Mouse (Mus musculus) natural killer cell, adult 2 months (primary cell): ENCODE measurements around the gene Hoxd3.

Experiments used
- DNase-seq, 2 experiments: peaks; one replicate each; pipeline ENCODE4 v3.0.0; 2022; ENCODE audit warnings: low spot score in 2 of 2

Gene Hoxd3

GRCm38 (mm10) chr2:74741979-74742277 lies 30.2 kb downstream of the Hoxd3 start:
- DNase-seq, result no peak

- DNase-seq, result no peak
Observed at GRCm38 (mm10) chr2:74745540-74746297, 34.0 kb downstream of the Hoxd3 start.

GRCm38 (mm10) chr2:74746298-74746921 lies 34.7 kb downstream of the Hoxd3 start:
- no peak for DNase-seq

GRCm38 (mm10) chr2:74747006-74747405 lies 35.3 kb downstream of the Hoxd3 start:
- no peak for DNase-seq

- DNase-seq, result no peak
Observed at GRCm38 (mm10) chr2:74747661-74748141, 36.0 kb downstream of the Hoxd3 start.

- DNase-seq, result no peak
Observed at GRCm38 (mm10) chr2:74748436-74748995, 36.8 kb downstream of the Hoxd3 start.

GRCm38 (mm10) chr2:74749337-74750121 lies 37.8 kb downstream of the Hoxd3 start:
- DNase-seq, result peak; percentile 73 to 78

- DNase-seq, result no peak
Observed at GRCm38 (mm10) chr2:74750731-74751250, 39.1 kb downstream of the Hoxd3 start.

GRCm38 (mm10) chr2:74751861-74752260 lies 40.1 kb downstream of the Hoxd3 start:
- no peak for DNase-seq

GRCm38 (mm10) chr2:74752431-74753174 lies 40.9 kb downstream of the Hoxd3 start:
- no peak for DNase-seq

- DNase-seq, result no peak
Observed at GRCm38 (mm10) chr2:74753175-74753523, 41.4 kb downstream of the Hoxd3 start.

- DNase-seq, result peak in 1 of 2 experiments; percentile 36
Observed at GRCm38 (mm10) chr2:74753711-74754110, 42.0 kb downstream of the Hoxd3 start.

- DNase-seq, result no peak
Observed at GRCm38 (mm10) chr2:74760146-74760545, 48.4 kb downstream of the Hoxd3 start.

- DNase-seq, result no peak
Observed at GRCm38 (mm10) chr2:74761941-74762340, 50.2 kb downstream of the Hoxd3 start.

GRCm38 (mm10) chr2:74762522-74763244 lies 51.0 kb downstream of the Hoxd3 start, which contains the start of gene Hoxd1:
Gene Hoxd1 (plus strand): TSS chr2:74762980.
- no peak for DNase-seq

GRCm38 (mm10) chr2:74763245-74763735 lies 51.6 kb downstream of the Hoxd3 start:
- no peak for DNase-seq

- no peak for DNase-seq
Observed at GRCm38 (mm10) chr2:74763976-74764375, 52.2 kb downstream of the Hoxd3 start.

GRCm38 (mm10) chr2:74774359-74774758 lies 62.6 kb downstream of the Hoxd3 start:
- no peak for DNase-seq

GRCm38 (mm10) chr2:74777536-74778275 lies 66.0 kb downstream of the Hoxd3 start:
- no peak for DNase-seq

GRCm38 (mm10) chr2:74781386-74781785 lies 69.7 kb downstream of the Hoxd3 start:
- DNase-seq, result no peak
